Mouse (Mus musculus) hindbrain, embryonic 13.5 days (tissue): ENCODE results near the gene Ebf1. TPM values are rescaled to one million over a fixed set of nuclear protein-coding genes. Genes with fewer than 3 reads are reported as not detected.

Experiments used
- ATAC-seq: fragments of 200-750 bp; cut with Nextera tagmentation; 2 replicates; pipeline ENCODE4 v1.8.0; 2017; ENCODE audit warnings: moderate TSS enrichment; ENCODE audit not compliant: low FRiP score
- H3K27ac ChIP-seq: fragments of 300-500 bp; sonication (generic); 2 replicates; pipeline ENCODE4 v1.5.1; 2015; ENCODE audit warnings: inconsistent platforms, mild to moderate bottlenecking, moderate library complexity
- H3K27me3 ChIP-seq: fragments of 300-500 bp; sonication (generic); 2 replicates; pipeline ENCODE4 v1.6.1; 2015; ENCODE audit warnings: mild to moderate bottlenecking, inconsistent platforms
- H3K36me3 ChIP-seq: fragments of 300-500 bp; sonication (generic); 2 replicates; pipeline ENCODE4 v1.6.1; 2015; ENCODE audit warnings: mild to moderate bottlenecking, inconsistent platforms
- H3K4me1 ChIP-seq: fragments of 300-500 bp; sonication (generic); replicated peaks from 2 replicates; pipeline ENCODE4 v1.6.1; 2015; ENCODE audit warnings: inconsistent platforms
- H3K4me2 ChIP-seq: fragments of 300-500 bp; sonication (generic); 2 replicates; pipeline ENCODE4 v1.6.1; 2015; ENCODE audit warnings: inconsistent platforms, mild to moderate bottlenecking, moderate library complexity
- H3K4me3 ChIP-seq: fragments of 300-500 bp; sonication (generic); 2 replicates; pipeline ENCODE4 v1.5.1; 2015; ENCODE audit warnings: mild to moderate bottlenecking, inconsistent platforms
- H3K9ac ChIP-seq: fragments of 300-500 bp; sonication (generic); 2 replicates; pipeline ENCODE4 v1.6.1; 2015; ENCODE audit warnings: mild to moderate bottlenecking, inconsistent platforms
- H3K9me3 ChIP-seq: fragments of 300-500 bp; sonication (generic); 2 replicates; pipeline ENCODE4 v1.6.1; 2016; ENCODE audit warnings: inconsistent platforms
- WGBS: fragments of 180-500 bp; shearing (Covaris S2); methylation state at CpG from one replicate; pipeline ENCODE4 v1.1.7; 2015; 5-methylcytosine and 5-hydroxymethylcytosine counted together
- polyA plus RNA-seq: library from polyadenylated mRNA; unstranded; fragments of >200 nt; fragmentation: Nextera tagmentation; extraction: Ambion mirVana; gene quantifications from 2 replicates; pipeline ENCODE4 v1.2.1, GENCODE M21; 2015

Gene Ebf1
- polyA plus RNA-seq, 1 experiment from 2014 or later, result 159 TPM

DNA sequence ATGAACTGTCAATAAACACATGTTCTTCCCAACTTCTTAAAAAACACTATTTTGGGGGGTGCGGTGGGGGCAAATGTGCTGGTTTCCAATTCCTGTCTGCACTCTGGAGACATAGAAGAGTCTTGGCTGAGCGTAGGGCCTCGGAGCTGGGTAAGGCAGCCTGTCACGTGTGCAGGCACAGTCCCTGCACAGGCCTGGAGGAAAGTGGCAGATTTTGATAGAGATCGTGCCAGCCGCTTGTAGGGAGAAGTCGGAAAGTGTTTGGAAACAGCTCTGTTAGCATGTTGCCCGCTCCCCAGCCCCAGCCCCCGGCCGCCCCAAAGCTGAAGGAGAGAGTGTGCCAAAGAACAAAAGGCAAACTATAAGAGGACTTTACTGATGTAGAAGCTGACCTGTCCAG, 121.7 kb downstream of the Ebf1 start:
- H3K9me3 ChIP-seq, result no peaks in the 10 kb centered on the region
- H3K27ac ChIP-seq, result peak overlapping the region; percentile 74
- H3K36me3 ChIP-seq, result no peaks in the 10 kb centered on the region
- H3K4me1 ChIP-seq, result peaks cover 34% of the 10 kb centered on the region
- H3K4me3 ChIP-seq, result no peak overlapping the region
- 26% methylated on average over 10 of the region's 10 CpGs for WGBS
- H3K27me3 ChIP-seq, result no peaks in the 10 kb centered on the region
- no peak overlapping the region for H3K4me2 ChIP-seq
- peak; percentile 71; the same call in 1 of the 2 replicates for ATAC-seq
- H3K9ac ChIP-seq, result 0 out of 2 replicates have a peak overlapping the region, but pooled peaks have one; percentile 29

DNA sequence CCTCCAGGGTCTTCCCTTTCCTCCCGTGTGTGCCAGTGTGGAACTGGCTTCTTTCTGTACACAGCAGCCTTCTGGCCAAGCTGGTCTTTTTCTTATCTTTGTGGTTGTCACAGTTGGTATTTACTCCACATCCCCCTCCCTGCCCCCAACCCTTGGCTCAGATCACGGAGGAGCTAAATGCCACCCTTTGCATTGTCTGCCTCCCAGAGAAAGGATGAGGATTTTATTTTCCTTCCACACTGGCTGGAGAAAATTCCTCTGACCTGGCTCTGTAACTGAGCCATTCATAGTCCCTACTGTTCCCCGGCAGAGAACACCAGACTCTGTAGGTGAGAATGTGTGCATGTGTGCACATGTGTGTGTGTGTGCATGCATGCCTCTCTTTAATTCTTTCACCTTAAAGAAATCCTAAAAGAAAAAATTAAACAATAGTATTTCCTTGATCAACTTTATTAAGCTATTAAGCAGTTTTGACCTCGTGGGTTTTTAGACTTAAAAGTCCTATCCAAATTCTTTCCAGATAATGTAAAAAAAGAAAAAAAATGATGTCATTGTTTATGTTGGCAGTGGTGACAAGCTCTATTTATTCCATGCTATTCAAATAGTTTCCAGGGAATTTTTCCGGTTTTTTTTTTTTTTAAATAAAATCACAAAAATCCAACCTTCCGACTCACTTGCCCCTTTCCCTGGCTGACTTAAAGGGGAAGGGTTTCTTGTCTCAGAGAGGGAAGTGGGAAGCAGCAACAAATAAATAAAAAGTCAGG, 123.3 kb downstream of the Ebf1 start:
- ATAC-seq, result peak; percentile 43; the same call in 1 of the 2 replicates
- 13% methylated on average over 6 of the region's 6 CpGs for WGBS

GRCm38 (mm10) chr11:44741042-44741491, 124.0 kb downstream of the Ebf1 start:
- peak overlapping the region; percentile 66 for H3K27ac ChIP-seq
- ATAC-seq, result peak; percentile 58
- no peak overlapping the region for H3K4me3 ChIP-seq

More for the DNA sequence above, 123.3 kb downstream of the Ebf1 start:
- peak overlapping the region; percentile 44 for H3K4me2 ChIP-seq
- peak overlapping the region; percentile 56 for H3K9ac ChIP-seq
- no peaks in the 10 kb centered on the region for H3K36me3 ChIP-seq
- no peaks in the 10 kb centered on the region for H3K9me3 ChIP-seq
- no peak overlapping the region for H3K4me3 ChIP-seq
- H3K4me1 ChIP-seq, result peaks cover 43% of the 10 kb centered on the region
- peak overlapping the region; percentile 79 for H3K27ac ChIP-seq
- no peaks in the 10 kb centered on the region for H3K27me3 ChIP-seq

GRCm38 (mm10) chr11:44744446-44744845, 127.3 kb downstream of the Ebf1 start:
- Histone ChIP-seq H3K4me3 (no peak overlapping the region), H3K36me3 (no peaks in the 10 kb centered on the region), H3K4me1 (peaks cover 47% of the 10 kb centered on the region), H3K27ac (peak overlapping the region; percentile 60; the same call in 1 of the 2 replicates), H3K9ac (no peak overlapping the region), H3K4me2 (no peak overlapping the region), H3K27me3 (no peaks in the 10 kb centered on the region), H3K9me3 (no peaks in the 10 kb centered on the region)
- ATAC-seq, result no peak
- WGBS, result 61% methylated on average over 7 of the region's 7 CpGs

More at GRCm38 (mm10) chr11:44741042-44741491, 124.0 kb downstream of the Ebf1 start:
- peak overlapping the region; percentile 44 for H3K4me2 ChIP-seq
- H3K36me3 ChIP-seq, result no peaks in the 10 kb centered on the region
- peak overlapping the region; percentile 46; the same call in 1 of the 2 replicates for H3K9ac ChIP-seq
- no peaks in the 10 kb centered on the region for H3K9me3 ChIP-seq
- WGBS, result 14% methylated on average over 20 of the region's 20 CpGs
- H3K4me1 ChIP-seq, result peaks cover 45% of the 10 kb centered on the region
- no peaks in the 10 kb centered on the region for H3K27me3 ChIP-seq

DNA sequence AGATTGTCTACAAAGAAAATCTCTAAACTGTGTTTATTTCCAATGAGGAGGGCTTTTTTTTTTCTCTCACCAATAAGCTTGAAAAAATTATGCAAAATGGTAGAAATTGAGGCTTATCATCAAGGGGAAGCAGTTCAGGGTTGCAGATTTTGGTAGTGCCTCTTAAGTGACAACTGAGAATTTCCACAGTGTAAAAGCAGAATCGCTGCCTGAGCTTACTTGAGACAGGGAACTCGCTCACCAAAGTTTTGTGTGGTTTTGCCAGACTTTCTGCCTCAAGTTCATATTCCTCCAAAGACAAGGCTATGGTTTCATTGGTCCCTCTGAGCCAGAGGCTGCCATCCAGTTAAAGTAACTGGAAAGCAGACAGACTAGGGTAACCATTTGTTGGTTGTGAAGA, 128.8 kb downstream of the Ebf1 start:
- Histone ChIP-seq H3K9me3 (no peaks in the 10 kb centered on the region), H3K9ac (no peak overlapping the region), H3K4me2 (no peak overlapping the region), H3K4me3 (no peak overlapping the region), H3K27ac (peak overlapping the region; percentile 52; the same call in 1 of the 2 replicates), H3K36me3 (no peaks in the 10 kb centered on the region), H3K4me1 (peaks cover 47% of the 10 kb centered on the region), H3K27me3 (no peaks in the 10 kb centered on the region)
- no peak for ATAC-seq
- 90% methylated on average over 2 of the region's 2 CpGs for WGBS

GRCm38 (mm10) chr11:44746731-44747130, 129.6 kb downstream of the Ebf1 start:
- Histone ChIP-seq H3K9ac (no peak overlapping the region), H3K27ac (peak overlapping the region; percentile 52), H3K4me2 (no peak overlapping the region), H3K4me3 (no peak overlapping the region), H3K36me3 (no peaks in the 10 kb centered on the region), H3K4me1 (peaks cover 40% of the 10 kb centered on the region), H3K9me3 (no peaks in the 10 kb centered on the region), H3K27me3 (no peaks in the 10 kb centered on the region)
- 13% methylated on average over 3 of the region's 3 CpGs for WGBS
- ATAC-seq, result 0 out of 2 replicates have a peak, but pooled peaks have one; percentile 36

DNA sequence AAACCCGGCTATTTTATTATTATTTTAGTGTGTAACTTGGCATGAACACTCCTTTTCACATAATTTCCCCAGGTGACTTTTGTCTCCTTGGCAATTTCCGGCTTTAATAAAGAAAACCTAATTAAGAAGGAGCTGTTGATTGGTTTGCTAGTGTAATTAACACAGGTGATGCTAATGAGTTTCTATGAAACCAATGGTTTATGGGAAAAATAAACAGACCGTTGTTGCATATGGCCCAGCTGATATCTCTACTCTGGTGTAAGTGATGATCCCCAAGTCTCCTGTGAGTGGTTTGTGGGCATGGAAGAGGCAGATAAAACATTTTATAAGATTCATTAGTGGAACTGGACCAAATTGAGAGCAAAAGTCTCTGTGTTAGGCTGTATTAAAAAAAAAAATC, 132.2 kb downstream of the Ebf1 start:
- peak; percentile 46; the same call in 1 of the 2 replicates for ATAC-seq

GRCm38 (mm10) chr11:44754336-44754735, 137.2 kb downstream of the Ebf1 start:
- Histone ChIP-seq H3K4me1 (peaks cover 13% of the 10 kb centered on the region), H3K9me3 (no peaks in the 10 kb centered on the region), H3K4me3 (no peak overlapping the region), H3K27me3 (no peaks in the 10 kb centered on the region), H3K4me2 (no peak overlapping the region), H3K27ac (no peak overlapping the region), H3K9ac (no peak overlapping the region), H3K36me3 (no peaks in the 10 kb centered on the region)
- no peak for ATAC-seq
- WGBS, result 82% methylated on average over 4 of the region's 4 CpGs

More for the DNA sequence above, 132.2 kb downstream of the Ebf1 start:
- Histone ChIP-seq H3K4me2 (no peak overlapping the region), H3K9ac (no peak overlapping the region), H3K4me3 (no peak overlapping the region), H3K36me3 (no peaks in the 10 kb centered on the region), H3K27me3 (no peaks in the 10 kb centered on the region), H3K9me3 (no peaks in the 10 kb centered on the region), H3K4me1 (peaks cover 28% of the 10 kb centered on the region), H3K27ac (no peak overlapping the region)
- 63% methylated on average over 3 of the region's 3 CpGs for WGBS

- H3K4me2 ChIP-seq, result no peak overlapping the region
- H3K27me3 ChIP-seq, result no peaks in the 10 kb centered on the region
- no peak overlapping the region for H3K9ac ChIP-seq
- H3K27ac ChIP-seq, result no peak overlapping the region
- no peaks in the 10 kb centered on the region for H3K9me3 ChIP-seq
- 87% methylated on average over 7 of the region's 7 CpGs for WGBS
- no peak overlapping the region for H3K4me3 ChIP-seq
- ATAC-seq, result no peak
- no peaks in the 10 kb centered on the region for H3K36me3 ChIP-seq
- H3K4me1 ChIP-seq, result peaks cover 9% of the 10 kb centered on the region
Measured at GRCm38 (mm10) chr11:44756321-44756720, 139.2 kb downstream of the Ebf1 start.

GRCm38 (mm10) chr11:44758857-44759256, 141.7 kb downstream of the Ebf1 start:
- 78% methylated on average over 4 of the region's 4 CpGs for WGBS
- peaks cover 20% of the 10 kb centered on the region for H3K4me1 ChIP-seq

DNA sequence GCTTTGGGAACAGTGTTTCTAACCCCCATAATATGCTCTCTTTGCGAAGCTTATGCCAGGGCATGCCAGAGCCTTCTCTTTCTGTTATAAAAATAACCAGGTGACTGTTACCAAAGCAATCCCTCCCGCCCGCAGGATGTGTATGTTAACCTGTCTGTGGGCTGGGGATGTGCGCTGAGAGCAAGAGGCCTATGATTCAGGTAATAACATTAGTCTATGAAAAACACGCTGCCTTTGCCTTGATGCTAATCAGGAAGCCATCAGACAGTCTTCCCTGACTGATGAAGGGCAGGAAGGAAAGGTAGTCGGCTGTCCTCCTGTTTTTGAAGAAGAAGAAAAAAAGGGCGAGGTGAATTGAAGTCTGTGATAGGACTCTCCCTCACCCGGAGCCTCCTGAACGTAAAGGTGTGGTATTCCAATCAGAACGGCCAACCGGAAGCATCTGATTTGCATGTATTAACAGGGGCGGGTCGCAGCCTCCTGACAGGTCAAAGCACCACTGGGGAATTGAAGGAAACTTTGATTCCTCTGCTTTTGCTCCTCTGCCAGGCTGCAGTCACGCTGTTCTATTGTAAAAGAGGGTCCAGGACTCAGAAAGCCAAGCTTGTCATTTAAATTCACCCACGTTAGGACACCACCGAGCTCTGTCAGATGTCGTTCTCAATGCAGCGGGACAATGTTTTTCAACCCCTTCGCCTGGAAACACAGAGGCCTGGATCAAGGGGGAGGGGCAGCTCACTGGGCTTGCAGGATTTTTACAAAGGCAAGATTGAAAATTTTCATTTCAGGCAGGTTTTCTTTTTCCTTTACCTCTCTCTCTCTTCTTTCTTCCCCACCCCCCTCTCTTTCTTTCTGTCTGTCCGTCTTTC, 144.2 kb downstream of the Ebf1 start:
- H3K36me3 ChIP-seq, result no peaks in the 10 kb centered on the region
- peaks cover 32% of the 10 kb centered on the region for H3K4me1 ChIP-seq
- H3K9me3 ChIP-seq, result no peaks in the 10 kb centered on the region
- no peak overlapping the region for H3K4me3 ChIP-seq
- peak overlapping the region; percentile 47; the same call in 1 of the 2 replicates for H3K9ac ChIP-seq
- H3K27ac ChIP-seq, result peak overlapping the region; percentile 9
- ATAC-seq, result no peak
- H3K4me2 ChIP-seq, result peak overlapping the region; percentile 41
- 6% methylated on average over 20 of the region's 20 CpGs for WGBS
- no peaks in the 10 kb centered on the region for H3K27me3 ChIP-seq

More at GRCm38 (mm10) chr11:44758857-44759256, 141.7 kb downstream of the Ebf1 start:
- H3K4me3 ChIP-seq, result no peak overlapping the region
- H3K27ac ChIP-seq, result no peak overlapping the region
- H3K4me2 ChIP-seq, result no peak overlapping the region
- no peaks in the 10 kb centered on the region for H3K36me3 ChIP-seq
- H3K9ac ChIP-seq, result no peak overlapping the region
- H3K27me3 ChIP-seq, result no peaks in the 10 kb centered on the region
- no peak for ATAC-seq
- no peaks in the 10 kb centered on the region for H3K9me3 ChIP-seq
